Mouse (Mus musculus) hematopoietic stem cell, adult 5-6 weeks (primary cell): ENCODE data around the gene Trip12. TPM values are rescaled to one million over a fixed set of nuclear protein-coding genes. Genes with fewer than 3 reads are reported as not detected.

Source experiments
- ATAC-seq, 2 experiments: fragments of 125-278 bp in 1 of 2; replicated peaks in 1 of 2; 2 replicates each; pipeline ENCODE4 v1.8.0; 2016 to 2017; ENCODE audit warnings: inconsistent platforms in 2 of 2, mild to moderate bottlenecking in 2 of 2, moderate number of reproducible peaks in 2 of 2, low read depth in 1 of 2, moderate TSS enrichment in 1 of 2; ENCODE audit not compliant: low FRiP score in 2 of 2, poor library complexity in 2 of 2, severe bottlenecking in 2 of 2, insufficient read depth in 1 of 2, low TSS enrichment in 1 of 2
- total RNA-seq: library from RNA; stranded (forward); fragments of 172-1452, 232-1000 nt; gene quantifications from 2 replicates; pipeline ENCODE4 v1.2.3, GENCODE M21; 2017

Trip12 gene
- total RNA-seq, 1 experiment from 2014 or later, result 256 TPM

DNA sequence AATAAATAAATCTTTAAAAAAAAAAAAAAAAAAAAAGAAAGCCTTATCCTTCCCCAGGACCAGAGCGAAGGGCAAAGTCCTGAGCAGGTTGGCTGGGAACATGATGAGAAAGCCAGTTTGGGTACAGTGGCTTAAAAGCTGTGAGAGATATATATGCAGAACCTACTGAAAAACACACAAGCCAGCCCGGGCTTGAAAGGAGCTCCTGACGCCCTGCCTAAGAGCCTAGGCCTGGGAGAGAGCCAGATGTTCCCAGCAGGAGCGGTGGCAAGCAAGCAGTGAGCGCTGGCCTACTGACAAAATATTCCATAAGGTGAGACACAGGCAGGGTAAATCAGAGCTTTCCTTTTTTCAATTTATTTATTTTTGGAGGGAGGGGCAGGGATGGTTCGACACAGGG lies 25.9 kb upstream of the Trip12 start:
- no peak for ATAC-seq

DNA sequence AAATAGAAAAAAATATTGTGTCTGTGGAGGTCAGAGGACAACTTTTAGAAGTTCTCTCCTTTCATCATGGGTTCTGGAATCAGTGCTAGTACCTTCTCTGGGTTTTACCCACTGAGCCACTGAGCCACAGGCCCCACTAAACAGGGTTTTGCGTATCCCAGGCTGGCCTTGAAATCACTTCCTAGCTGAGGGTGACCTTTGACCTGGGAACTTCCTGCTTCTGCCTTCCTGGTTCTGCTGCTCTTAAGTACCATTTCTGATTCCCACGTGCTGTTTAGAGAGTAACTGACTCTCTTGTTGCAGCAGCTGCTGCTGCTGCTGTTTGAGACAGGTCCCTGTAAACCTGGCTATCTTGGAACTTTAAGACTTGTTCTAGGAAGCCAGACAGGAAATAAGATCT lies 24.3 kb upstream of the Trip12 start:
- ATAC-seq, result no peak

DNA sequence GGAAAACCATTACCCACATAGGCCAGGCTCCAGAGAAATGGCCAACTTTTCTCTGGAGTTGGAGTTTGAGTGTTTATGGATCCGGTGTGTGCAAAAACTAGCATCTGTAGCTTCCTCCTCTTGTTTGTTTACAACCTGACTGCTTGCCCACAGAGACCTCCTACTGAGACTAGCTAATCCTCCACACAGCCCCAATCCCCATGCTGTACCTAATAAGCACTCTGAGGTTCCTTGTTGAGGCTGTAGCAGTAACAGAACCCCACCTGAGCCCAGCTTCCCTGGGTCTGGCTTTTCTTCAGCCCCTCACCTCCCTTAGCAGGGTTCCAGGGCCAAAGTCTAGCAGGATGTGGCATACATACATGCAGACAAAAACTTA lies 20.9 kb upstream of the Trip12 start:
- ATAC-seq, result no peak

DNA sequence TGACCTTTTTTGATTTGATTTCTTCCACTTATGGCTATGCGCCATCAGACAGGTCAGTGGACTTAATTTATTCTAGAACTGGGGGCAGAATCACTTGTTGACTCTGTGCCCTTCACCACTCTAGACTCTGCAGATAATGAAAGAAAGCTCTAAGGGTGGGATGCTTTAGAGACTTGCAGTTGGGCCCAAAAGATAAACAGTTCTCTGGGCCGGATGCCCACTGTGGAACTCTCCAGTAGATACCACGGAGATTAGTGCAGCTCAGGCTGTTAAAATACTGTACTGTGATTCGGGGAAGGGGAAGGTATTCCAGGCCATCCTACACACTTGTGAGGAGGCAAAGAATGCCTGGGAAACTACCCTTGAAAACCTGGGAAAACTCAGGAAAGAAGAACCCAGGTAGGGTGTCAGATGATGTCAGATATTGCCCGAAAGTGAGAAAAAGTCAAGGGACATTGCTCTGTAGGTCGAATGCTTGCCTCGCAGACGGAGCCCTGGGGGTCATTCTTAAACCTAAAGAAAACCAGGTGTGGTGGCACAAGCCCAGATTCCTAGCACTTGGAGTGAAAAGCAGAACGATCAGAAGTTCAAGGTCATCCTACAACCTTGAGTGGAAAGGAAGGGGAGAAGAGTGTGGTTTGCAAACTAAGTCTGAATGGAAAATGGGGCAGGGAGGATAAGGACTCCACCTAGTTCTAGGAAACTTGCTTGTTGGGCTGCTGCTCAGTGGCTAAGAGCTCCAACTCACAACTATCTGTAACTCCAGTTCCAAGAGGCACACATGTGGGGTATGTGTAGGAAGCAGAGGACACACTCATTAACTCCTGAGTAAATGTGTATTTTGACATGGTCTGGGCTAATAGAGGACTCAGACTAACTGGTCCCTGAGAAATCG lies 20.3 kb upstream of the Trip12 start:
- no peak for ATAC-seq

DNA sequence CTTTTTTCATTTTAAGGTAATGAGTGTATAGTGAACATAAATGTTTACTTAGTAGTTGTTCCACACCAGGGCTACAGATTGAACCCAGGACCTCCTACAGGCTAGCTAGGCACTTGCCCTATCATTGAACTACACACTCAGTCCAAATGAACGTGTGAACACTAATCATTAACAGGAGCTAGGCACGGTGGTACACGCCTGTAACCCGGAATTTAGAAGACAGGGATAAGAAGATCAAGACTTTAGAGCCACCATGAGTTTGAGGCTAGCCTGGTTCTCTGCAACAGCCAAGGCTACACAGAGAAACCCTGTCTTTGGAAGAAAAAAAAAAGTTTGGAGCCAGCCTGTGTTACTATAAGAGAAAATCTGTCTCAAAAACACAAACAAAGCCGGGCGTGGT lies 19.3 kb upstream of the Trip12 start:
- ATAC-seq, result no peak

DNA sequence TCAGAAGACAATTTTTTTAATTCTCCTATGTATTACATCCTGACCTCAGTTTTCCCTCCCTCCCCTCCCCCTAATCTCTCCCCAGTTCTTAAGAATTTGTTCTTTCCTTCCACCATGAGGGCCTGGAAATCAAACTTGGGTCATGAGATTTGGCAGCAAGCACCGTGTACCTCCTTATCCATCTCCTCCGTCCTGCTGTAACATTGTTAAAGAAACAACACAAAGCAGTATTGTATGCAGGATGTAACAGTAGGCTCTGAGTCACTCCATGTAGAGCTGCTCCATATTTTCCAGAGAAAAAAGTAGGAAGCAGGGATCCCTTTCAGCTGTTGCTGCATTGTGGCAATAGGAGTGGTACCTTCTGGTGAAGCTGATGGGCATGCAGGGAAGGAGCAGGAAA lies 15.4 kb upstream of the Trip12 start:
- no peak for ATAC-seq

DNA sequence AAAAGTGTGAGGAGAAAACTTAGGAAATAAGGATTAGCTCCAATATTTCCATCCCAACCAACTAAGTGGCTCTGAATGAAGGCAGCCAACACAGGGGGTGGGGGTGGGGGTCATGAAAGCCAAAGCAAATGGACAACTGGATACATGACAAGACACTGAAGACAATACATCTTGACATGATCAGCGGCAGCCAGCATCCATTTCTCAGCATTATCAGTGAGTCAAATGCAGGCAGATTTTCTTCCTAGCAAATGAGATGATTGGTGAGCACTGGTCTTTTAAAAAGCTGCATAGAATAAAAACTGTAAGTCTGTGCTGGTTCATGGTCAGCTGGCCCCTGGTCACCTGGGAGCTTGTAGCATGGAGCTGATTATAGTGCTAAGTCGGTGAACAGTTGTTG lies 14.7 kb upstream of the Trip12 start:
- ATAC-seq, result no peak

DNA sequence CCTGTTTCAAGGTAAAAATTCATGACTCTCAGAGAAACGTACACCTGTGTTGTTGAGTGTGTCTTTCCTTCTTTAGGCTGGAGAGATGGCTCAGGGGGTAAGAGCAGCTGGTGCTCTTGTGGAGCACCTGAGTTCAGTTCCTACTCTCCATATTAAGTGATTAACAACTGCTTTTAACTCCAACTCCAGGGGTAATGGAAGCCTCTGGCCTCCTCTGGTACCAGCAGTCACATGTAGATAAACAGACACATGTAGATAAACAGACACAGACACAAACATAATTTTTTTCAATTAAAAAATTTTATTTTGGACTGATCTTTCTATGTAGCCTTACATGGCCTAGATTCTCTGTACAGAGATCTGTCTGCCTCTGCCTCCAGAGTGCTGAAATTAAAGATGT lies 13.4 kb upstream of the Trip12 start:
- ATAC-seq, result no peak

DNA sequence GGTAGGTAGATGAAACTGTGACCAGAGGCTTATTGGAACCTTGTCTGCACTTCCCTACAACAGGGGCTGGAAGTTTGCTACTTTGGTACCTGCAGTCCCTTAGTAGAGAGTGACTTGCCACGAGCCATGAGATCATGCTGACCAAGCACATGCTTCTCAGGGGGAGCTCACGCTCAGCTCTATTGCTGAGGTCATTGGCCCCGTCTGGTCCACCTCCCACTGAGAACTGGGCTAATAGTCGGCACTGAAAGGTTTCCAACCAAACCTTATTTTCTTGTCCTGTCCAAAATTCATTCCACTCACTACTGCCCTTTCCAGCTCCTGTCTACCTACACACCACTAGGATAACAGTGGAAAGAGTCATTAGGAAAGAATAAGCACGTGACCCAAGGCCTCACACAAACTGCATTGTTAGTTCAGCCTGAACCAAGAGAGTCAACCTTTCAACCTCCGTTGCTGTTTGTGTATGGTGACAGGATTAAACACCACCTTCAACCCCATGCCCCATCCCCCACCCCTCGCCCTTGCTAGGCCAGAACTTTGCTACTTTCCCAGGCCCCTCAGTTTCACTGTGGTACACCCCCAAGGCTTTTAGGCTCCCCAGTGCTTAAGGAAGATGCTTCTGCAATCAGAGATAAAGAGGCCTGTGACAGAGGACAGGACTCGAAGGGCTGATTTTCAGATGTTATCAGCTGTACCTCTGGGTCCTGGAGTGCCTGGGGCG lies 11.4 kb upstream of the Trip12 start:
- no peak for ATAC-seq

DNA sequence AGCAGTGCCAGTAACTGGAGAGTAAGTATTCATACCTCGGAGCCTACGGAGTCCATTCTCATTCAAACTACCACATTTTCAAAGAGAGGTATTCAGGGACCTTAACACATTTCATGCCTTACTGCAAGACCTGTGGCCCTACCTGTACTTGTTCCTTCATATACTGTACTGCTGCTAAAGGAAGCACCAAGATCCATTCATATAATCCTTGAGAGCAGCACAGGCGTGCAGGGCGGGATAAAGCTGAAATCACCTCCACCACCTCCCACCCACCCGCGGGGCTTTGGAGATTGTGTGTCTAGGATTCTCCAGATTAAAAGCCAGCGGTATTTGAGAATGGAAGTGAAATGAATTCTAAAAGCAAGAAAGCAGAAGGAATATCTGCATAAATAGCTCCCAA lies 10.2 kb upstream of the Trip12 start:
- ATAC-seq, result no peak

DNA sequence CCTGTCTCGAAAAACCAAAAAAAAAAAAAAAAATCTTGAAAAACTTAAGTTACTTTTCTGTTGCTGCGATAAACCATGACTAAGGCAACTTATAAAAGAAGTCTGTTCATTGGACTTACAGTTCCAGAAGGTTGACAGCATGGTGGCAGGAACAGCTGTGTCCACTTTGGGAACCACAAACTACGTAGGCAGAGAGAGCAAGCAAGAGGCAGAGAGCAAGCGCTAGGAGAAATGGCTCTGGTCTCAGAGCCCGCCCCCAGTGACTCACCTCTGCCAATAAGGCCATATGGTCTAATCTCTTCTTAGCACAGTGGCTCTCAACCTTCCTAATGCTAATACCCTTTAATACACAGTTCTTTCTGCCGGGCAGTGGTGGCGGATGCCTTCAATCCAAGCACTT lies 9.5 kb upstream of the Trip12 start:
- no peak for ATAC-seq

DNA sequence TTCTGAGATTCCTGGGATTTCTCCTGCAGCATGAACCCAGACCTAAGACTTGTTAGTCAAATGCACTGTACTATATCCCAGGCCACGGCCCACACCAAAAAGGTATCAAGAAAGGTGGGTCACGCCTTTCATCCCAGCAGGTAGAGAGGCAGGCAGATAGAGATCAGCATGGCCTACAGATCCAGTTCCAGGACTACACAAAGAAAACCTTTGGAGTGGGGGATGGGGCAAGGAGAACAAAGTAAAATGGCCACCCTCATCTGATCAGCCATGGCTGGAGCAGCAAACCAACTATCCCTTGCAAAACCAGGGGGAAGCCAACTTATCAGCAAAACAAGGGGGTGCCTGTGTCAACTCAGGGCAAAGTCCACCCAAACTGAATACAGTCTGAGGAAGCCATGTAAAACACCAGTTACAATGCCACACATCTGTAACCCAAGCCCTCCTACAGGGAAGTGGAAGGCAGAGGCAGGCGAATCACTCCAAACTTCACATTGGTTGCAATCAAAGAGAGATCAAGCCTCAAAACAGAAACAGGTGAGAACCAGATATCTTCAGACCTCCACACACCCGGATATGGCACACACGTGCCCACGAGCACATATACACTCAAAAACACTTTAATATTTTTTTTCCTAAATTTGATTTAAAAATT lies 8.6 kb upstream of the Trip12 start:
- no peak for ATAC-seq

DNA sequence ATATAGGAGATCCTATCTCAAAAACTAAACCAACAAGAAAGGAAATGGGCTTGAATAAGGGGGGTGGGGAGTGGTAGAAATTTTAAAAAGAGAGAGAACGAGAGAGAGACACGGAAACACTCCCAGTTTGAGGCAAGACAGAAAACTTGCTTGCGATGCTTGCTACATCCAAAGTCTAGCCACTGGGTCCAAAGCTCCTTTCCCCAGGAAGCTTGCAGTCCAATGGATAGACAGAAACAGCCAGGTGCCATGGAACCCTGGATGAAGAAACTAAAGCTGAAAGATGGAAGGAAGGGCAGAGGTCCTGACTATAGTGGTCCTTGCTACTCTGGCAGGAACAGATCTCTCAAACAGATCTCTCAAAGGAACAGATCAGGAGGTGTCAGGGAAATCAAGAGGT lies 8.0 kb upstream of the Trip12 start:
- no peak for ATAC-seq

DNA sequence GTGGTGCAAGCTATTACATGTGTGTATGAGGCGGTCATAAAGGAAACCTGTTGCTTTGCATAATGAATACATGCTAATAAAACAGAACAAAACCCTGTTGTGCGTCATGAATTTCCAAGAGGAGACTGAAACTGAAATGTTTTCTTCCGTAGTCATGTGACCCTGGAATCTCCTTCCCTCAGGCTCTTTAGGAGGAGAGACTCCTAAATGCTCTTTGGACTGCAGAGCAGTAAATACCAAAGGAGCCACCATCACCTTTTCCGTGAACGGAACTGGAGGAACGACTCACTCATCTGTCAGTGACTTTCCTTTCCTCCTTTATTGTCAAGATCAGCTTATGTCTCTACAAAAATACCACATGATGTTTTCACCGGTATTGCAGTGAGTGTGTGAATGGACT lies 7.4 kb upstream of the Trip12 start:
- no peak for ATAC-seq

DNA sequence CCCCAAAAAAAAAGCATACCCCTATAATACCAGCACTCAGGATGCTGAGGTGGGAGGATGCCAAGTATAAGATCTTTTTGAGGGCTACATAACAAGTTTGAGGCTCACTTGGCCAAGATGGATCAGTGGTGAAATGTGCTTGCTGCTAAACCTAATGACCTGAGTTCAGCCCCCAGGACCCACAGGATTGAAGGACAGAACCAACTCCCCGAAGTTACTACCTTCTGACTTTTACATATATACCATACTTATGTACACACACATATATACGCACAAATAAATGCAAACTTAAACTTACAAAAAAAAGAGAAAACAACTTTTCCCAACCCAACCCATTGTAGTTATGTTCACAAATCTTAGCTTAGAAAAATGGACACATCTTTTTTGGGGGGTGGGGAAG lies 3.0 kb upstream of the Trip12 start:
- no peak for ATAC-seq

DNA sequence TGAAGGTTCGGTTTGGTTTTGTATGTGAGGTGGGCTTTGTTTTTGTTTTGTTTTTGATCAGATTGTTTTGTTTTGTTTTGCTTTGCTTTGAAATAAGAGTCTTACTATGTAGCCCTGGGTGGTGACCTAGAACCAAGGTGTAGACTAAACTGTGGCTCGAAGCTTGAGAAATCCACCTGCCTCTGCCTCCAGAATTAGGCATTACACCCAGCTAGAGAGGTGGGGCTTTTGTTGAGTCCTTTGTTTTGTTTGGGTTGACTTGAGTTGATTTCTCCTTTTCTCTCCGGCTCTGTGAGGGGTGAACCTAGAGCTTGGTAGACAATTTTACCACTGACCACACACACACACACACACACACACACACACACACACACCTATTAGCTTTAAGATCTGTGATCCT lies 745 bp upstream of the Trip12 start:
- ATAC-seq, result no peak

DNA sequence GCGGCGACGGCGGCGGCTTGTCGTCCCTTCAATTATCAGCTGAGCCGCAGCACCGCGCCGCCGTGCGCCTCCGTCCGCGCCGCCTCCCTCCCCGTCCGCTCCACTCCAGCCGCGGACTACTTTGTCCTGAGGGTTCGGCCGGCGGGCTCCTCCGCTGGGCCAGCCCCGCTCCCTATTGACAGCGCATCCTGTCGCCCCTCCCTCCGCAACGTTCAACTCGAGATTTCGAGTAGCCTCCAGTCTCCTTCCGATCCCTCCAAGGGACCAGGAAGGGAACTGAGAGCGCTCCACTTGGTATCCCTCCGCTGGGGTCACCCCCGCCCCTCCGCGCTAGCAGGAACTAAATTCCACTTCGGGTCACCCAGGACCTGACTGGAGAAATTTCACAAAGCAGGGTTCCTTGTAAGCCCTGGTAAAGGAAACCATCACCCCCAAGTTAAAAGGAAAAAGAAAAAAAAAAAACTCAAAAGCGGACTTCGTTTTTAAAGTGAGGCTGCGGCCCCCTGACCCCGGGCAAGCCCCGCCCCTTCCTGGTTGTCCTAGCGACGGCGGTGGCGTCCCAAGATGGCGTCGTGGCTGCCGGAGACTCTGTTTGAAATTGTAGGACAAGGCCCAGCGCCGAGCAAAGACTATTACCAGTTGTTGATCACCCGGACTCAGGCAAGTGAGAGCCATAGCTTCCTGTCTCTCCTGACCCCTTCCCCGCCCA lies 853 bp downstream of the Trip12 start, which contains the start of gene Fbxo36:
Gene Fbxo36, plus strand, starts transcription at position 533 of the 709 bp plus-strand sequence.
- ATAC-seq, result peak; percentile 80 to 81
